Mouse (Mus musculus) lung, adult 2 months (tissue): ENCODE data around the gene Tmem150c.

Source experiments
- CTCF ChIP-seq: fragments of 200-500 bp; IDR thresholded peaks from 2 replicates; pipeline ENCODE4 v1.5.1; 2011; ENCODE audit warnings: mild to moderate bottlenecking, low read length, control low read depth; ENCODE audit not compliant: insufficient read depth
- POLR2A ChIP-seq: fragments of 200-500 bp; IDR thresholded peaks from 2 replicates; pipeline ENCODE4 v1.6.1; 2011; ENCODE audit warnings: low read depth, mild to moderate bottlenecking, control low read depth, low read length, borderline replicate concordance; ENCODE audit errors: extremely low read depth

DNA sequence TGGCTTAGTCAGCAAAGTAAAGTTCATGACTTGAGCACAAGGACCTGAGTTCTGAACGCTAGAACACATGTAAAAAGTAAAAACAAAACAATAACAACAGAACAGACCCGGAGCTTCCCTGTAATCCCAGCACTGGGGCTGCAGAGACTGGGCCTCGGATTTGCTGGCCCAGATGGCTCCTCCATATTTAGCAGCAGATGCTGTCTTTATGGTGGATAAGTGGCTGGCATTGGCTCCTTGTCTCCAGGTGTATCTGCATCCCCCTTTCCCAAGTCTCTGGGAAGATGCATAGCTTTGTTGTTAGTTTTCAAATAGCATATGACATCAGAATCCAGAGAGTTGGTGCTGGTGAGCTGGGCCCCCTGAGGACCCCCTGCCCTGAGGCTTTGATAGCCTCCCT lies 113.5 kb downstream of the Tmem150c start:
- TF ChIP-seq POLR2A (no peak), CTCF (no peak)
